In the genomic region with DNA sequence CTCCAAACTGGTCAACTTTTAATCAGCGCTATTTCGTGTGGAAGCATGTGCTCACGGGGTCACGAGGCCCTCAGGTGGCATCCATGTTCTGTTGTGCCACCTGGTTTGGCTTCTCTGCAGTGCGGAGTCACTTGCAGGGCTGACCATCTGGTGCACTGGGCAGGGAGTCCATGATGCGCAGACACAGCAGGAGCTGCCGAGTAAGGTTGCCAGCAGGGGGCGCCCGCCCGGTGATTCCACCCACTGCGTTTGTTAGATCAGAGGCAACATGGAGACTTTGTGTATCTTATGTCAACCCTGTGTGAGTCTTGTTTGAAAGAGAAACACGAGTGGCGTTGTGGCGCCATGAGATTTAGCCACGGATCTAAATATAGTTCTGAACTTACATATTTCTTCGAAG, we compare ENCODE assay signal across 8 mouse cellular contexts.
DNase-seq lines count a peak whose midpoint lies in the region; ATAC-seq lines count a peak whose summit lies in the region.

No protein-coding gene starts in this region.

- DNase-seq in cerebellum, adult 11-12 months = peak; percentile 8
- DNase-seq in right cerebral cortex, postnatal 14 days = peak; percentile 21
- no peak for DNase-seq in right cerebral cortex, postnatal 25 days
- peak; percentile 41 to 58 for DNase-seq in kidney, postnatal 4 days
- peak; percentile 44 for DNase-seq in thymus, postnatal 25 days
- DNase-seq in T-cell, adult 2 months (ENCODE audit: low spot score) = no peak
- no peak for DNase-seq in embryo, embryonic 9.5 days (ENCODE audit: extremely low spot score)

- no peak for ATAC-seq in cerebellum, adult (ENCODE audit: insufficient number of reproducible peaks, low FRiP score, low TSS enrichment)

Comparison
In these comparisons a context has a peak if more than half of its experiments do, and no peak if none do; other contexts are left out.
1. DNase-seq: peak in cerebellum, adult 11-12 months (single experiment), right cerebral cortex, postnatal 14 days (single experiment), kidney, postnatal 4 days (2 of 2) and thymus, postnatal 25 days (single experiment); none in right cerebral cortex, postnatal 25 days (single experiment), T-cell, adult 2 months (single experiment) and embryo, embryonic 9.5 days (single experiment).